Mouse (Mus musculus) 3T3-L1 (cell line): ENCODE data around the gene Rock2.

ENCODE experiments used
- DNase-seq: peaks from one replicate; pipeline ENCODE4 v3.0.0-alpha.2; 2015; ENCODE audit warnings: low read depth, low spot score

Rock2 gene

GRCm38 (mm10) chr12:16870405-16871068, 24.2 kb upstream of the Rock2 start:
- peak; percentile 94 for DNase-seq

GRCm38 (mm10) chr12:16872006-16872405, 22.7 kb upstream of the Rock2 start:
- DNase-seq, result peak; percentile 24

- DNase-seq, result peak; percentile 70
Measured at GRCm38 (mm10) chr12:16872926-16873464, 21.7 kb upstream of the Rock2 start.

GRCm38 (mm10) chr12:16873549-16873948, 21.1 kb upstream of the Rock2 start:
- no peak for DNase-seq

GRCm38 (mm10) chr12:16874086-16874485, 20.6 kb upstream of the Rock2 start:
- DNase-seq, result no peak

- peak; percentile 70 for DNase-seq
Measured at GRCm38 (mm10) chr12:16875269-16875668, 19.4 kb upstream of the Rock2 start.

- DNase-seq, result no peak
Measured at GRCm38 (mm10) chr12:16875678-16876077, 19.0 kb upstream of the Rock2 start.

- no peak for DNase-seq
Measured at GRCm38 (mm10) chr12:16876667-16877066, 18.0 kb upstream of the Rock2 start.

- no peak for DNase-seq
Measured at GRCm38 (mm10) chr12:16877141-16877540, 17.6 kb upstream of the Rock2 start.

- DNase-seq, result no peak
Measured at GRCm38 (mm10) chr12:16877679-16878078, 17.0 kb upstream of the Rock2 start.

GRCm38 (mm10) chr12:16879369-16879768, 15.3 kb upstream of the Rock2 start:
- DNase-seq, result no peak

GRCm38 (mm10) chr12:16880077-16880476, 14.6 kb upstream of the Rock2 start:
- DNase-seq, result no peak

- no peak for DNase-seq
Measured at GRCm38 (mm10) chr12:16882442-16882841, 12.3 kb upstream of the Rock2 start.

GRCm38 (mm10) chr12:16883111-16883510, 11.6 kb upstream of the Rock2 start:
- no peak for DNase-seq

GRCm38 (mm10) chr12:16884534-16884933, 10.2 kb upstream of the Rock2 start:
- DNase-seq, result no peak

GRCm38 (mm10) chr12:16886354-16886753, 8.3 kb upstream of the Rock2 start:
- no peak for DNase-seq

GRCm38 (mm10) chr12:16893039-16893438, 1.7 kb upstream of the Rock2 start:
- no peak for DNase-seq

GRCm38 (mm10) chr12:16893656-16894395, 869 bp upstream of the Rock2 start:
- DNase-seq, result peak; percentile 80

GRCm38 (mm10) chr12:16895221-16895928, 680 bp downstream of the Rock2 start:
- peak; percentile 60 for DNase-seq

- DNase-seq, result peak; percentile 83
Measured at GRCm38 (mm10) chr12:16896073-16896789, 1.5 kb downstream of the Rock2 start.

GRCm38 (mm10) chr12:16897225-16897624, 2.5 kb downstream of the Rock2 start:
- no peak for DNase-seq

- DNase-seq, result no peak
Measured at GRCm38 (mm10) chr12:16898221-16898620, 3.5 kb downstream of the Rock2 start.
